Mouse (Mus musculus): Measurements from ENCODE around the gene Gnb1l.

Gnb1l gene

DNA sequence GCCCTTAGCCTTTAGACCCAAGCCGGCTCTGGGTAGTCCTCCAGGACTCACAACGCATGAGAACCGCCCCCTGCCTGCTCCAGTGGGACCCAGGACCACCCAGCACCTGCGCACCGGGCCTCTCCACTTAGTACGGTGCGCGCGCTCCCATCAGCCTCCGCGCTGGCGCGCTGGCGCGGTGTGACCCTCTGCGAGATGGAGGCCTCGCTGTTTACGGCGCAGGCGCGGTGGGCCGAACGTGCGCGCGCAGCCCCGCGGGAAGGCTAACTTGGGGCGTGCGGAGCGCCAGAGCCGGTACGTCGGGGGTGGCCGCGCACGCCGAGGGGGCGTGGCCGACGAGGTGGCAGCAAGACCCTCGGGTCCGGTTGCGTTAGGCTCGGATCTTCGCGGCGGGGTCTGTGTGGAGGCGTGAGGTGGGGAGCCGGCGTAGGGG, at the start of gene Gnb1l, which contains the start of gene Rtl10:
Gene Gnb1l (plus strand): TSS at position 156 of the 433 bp plus-strand sequence.
Gene Rtl10 (plus strand): TSS at position 344 of the 433 bp plus-strand sequence.
- DNase-seq (ENCODE audit: low read depth, low spot score): peak; percentile 97

- DNase-seq (ENCODE audit: low read depth, low spot score): no peak
Observed at GRCm38 (mm10) chr16:18449005-18449404, 49.5 kb upstream of the Gnb1l start.

DNA sequence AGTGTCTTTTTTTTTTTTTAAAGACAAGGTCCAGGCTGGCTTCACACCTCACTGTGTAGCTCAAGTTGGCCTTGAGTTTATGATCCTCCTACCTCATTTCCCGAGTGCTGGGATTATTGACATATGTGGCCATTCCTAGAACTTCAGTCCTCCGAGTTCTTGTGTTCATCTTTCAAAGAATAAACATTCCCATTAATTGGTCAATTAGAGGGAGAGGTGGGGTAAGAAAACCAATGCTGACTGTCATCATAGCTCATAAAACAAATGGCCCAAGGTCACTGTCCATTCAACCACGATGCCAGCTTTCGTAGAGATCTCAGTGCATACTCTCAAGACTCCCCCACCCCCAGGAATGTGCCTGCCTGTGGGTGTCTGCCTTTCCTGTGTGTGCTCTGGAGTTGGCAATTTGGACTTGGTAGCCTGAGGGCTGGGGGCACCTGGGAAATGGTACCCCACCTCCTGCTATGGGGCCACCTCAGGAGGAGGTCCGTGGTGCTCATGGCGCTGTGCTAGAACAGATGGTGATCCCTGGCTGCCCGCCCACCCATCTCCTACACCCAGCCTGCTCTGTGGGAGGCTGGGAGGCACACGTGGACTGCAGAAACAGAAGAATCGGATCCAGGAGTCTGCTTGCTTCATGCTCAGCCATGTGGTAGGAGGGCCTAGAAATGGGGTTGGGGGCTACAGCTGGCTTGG, 46.9 kb upstream of the Gnb1l start:
- DNase-seq (ENCODE audit: low read depth, low spot score): no peak

DNA sequence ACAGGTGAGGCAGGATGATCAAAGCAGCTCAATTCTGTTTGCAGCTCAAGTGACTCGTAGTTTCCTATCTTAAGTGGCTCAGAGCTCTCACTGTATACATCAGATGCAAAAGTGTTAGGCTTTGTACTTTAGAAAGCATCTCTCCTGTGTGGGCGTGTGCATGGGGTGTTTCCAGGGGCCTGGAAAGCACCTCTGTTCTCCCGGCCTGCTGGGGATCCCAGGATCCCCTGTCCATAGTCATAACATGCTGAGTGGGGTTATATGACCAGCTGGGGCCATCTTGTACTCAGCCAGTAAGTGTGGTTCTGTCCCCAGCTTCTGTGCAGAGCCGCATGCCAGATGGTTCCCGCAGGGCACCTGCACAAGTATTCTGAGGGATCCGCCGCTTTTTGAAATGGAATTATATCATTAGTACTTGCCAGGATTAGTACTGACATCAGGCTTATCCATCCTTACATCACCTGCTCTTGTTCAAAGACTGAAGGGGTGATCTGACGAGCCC, 46.1 kb upstream of the Gnb1l start:
- no peak for DNase-seq (ENCODE audit: low read depth, low spot score)

- DNase-seq (ENCODE audit: low read depth, low spot score): no peak
Observed at GRCm38 (mm10) chr16:18453846-18454245, 44.7 kb upstream of the Gnb1l start.

- no peak for DNase-seq (ENCODE audit: low read depth, low spot score)
Observed at GRCm38 (mm10) chr16:18455407-18455806, 43.1 kb upstream of the Gnb1l start.

DNA sequence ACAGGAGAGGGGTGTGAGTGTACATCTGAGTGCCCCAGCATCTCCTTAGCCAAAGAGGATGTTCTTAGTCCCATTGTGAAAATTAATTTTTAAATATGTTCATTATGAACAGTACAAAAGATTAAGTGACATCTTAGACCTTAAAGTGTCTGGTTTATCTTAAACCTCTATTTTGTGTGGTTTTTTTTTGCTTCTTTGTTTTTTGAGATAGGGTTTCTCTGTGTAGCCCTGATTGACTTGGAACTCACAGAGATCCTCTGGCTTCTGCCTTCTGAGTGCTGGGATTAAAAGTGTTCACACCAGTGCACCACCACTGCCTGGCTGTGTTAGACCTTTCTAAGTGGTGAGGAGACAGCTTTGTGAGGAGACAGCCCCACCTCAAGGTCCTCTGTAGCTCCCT, 39.9 kb upstream of the Gnb1l start:
- DNase-seq (ENCODE audit: low read depth, low spot score): no peak

GRCm38 (mm10) chr16:18459335-18459954, 39.1 kb upstream of the Gnb1l start:
- DNase-seq (ENCODE audit: low read depth, low spot score): no peak

DNA sequence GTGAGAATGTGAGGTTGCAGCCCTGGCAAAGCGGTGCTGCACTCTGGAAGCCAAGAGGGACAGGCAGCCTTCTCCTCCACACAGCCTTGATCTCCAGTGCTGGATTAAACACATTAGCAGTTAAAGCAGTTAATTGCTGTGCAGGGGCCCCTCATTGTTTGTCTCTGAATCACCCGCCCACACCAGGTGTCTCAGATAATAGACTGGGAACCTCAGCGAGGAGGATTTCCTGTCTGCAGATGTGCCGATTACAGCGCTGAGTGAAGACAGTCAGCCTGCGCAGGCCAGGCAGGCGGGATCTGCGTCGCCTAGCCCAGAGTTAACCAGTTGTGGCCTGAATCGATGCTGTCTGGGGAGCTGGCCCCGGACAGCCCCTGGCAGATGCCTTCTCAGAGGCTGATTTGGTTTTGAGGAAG, 38.5 kb upstream of the Gnb1l start:
- DNase-seq (ENCODE audit: low read depth, low spot score): peak; percentile 85

DNA sequence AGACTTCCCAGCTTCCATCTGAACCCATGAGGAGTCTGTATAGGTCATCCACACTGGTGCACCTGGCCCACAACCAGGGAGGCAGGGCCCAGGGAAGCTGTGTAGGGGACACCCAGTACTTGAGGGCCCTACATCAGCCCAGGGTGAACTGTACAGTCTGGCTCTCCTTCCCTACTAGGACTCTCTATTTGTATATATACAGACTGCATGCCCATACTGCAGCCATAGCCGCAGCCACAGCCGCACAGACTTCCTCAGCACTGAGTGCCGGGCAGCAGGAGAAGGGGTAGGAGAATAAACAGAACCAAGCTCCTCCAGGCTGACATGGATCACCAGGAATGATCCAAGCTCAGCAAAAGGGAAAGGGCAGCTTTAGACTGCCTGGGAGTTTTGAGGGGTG, 37.7 kb upstream of the Gnb1l start:
- no peak for DNase-seq (ENCODE audit: low read depth, low spot score)

DNA sequence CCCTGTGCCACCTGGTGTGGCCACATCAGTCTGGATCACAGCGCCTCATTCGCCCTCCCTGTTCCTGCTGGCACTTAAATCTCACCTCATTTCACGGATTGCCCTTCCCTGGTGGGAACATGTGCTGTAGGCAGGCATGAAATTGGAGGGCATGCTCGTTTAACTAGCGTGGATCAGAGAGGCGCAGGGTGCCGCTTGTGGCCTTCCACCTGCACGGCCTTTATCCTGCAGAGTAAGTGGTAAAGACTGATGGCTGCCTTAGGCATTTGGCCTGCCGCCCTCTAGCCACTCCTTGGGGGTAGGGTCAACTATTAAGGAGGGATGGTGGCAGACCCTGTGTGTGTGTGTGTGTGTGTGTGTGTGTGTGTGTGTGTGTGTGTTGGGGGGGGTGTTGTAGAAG, 36.5 kb upstream of the Gnb1l start:
- no peak for DNase-seq (ENCODE audit: low read depth, low spot score)

- DNase-seq (ENCODE audit: low read depth, low spot score): no peak
Observed at GRCm38 (mm10) chr16:18462598-18462997, 35.9 kb upstream of the Gnb1l start.

GRCm38 (mm10) chr16:18464271-18464670, 34.2 kb upstream of the Gnb1l start:
- no peak for DNase-seq (ENCODE audit: low read depth, low spot score)

- DNase-seq (ENCODE audit: low read depth, low spot score): peak; percentile 38
Observed at GRCm38 (mm10) chr16:18470829-18471228, 27.7 kb upstream of the Gnb1l start.

GRCm38 (mm10) chr16:18471381-18471955, 27.0 kb upstream of the Gnb1l start:
- DNase-seq (ENCODE audit: low read depth, low spot score): no peak

DNA sequence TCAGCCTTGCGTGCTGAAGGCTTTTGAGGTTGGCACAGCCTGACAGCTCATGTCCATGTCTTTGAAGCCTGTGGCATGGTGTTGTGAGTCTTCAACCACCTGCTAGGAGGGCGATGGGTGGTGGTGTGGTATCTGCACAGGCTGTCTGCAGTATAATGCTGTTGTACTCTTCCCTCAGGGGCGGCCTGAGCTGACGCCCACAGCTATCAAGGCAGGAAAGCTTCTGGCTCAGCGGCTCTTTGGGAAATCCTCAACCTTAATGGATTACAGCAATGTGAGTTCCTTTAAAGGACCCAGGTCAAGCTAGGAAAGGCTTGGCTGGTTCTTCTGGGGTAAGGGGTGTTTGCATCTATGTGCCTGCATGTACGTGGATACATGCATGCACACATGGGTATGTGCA, 26.5 kb upstream of the Gnb1l start:
- DNase-seq (ENCODE audit: low read depth, low spot score): no peak

- DNase-seq (ENCODE audit: low read depth, low spot score): no peak
Observed at GRCm38 (mm10) chr16:18472416-18472815, 26.1 kb upstream of the Gnb1l start.

DNA sequence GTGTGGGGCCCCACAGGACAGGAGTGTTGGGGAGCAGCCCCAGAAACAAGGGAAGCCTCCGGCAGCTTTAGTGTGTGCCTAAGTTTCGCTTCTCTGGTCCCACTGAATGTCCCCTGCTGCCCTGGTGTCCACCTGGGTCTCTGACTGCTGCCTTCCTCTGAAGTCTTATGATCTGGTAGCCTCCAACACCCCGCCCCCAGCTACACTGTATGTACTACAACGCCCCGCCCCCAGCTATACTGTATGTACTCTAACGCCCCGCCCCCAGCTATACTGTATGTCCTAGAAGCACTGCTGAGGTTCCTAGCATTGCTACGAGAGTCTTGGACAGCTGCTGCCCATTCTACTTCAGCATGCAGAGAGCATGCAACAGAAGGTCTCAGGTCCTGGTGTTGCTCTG, 25.5 kb upstream of the Gnb1l start:
- DNase-seq (ENCODE audit: low read depth, low spot score): no peak

DNA sequence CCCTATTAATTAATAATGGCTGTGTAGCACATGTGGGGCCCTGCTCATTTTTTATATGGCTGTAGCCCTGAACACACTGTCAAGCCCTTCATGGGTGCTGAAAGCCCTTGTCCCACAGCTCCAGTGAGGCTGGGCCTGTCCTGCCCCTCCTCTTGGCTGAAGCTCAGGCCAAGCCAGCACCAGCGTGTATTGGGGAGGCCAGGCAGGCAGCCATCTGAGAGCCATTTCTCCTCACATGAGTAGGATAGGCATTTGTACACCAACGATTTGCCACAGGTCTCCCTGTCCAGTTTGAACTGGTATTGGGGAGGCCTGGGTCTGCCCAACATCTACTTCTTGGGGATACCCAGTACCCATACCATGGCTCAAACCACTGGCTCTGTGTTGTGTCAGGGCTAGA, 24.5 kb upstream of the Gnb1l start:
- DNase-seq (ENCODE audit: low read depth, low spot score): no peak

DNA sequence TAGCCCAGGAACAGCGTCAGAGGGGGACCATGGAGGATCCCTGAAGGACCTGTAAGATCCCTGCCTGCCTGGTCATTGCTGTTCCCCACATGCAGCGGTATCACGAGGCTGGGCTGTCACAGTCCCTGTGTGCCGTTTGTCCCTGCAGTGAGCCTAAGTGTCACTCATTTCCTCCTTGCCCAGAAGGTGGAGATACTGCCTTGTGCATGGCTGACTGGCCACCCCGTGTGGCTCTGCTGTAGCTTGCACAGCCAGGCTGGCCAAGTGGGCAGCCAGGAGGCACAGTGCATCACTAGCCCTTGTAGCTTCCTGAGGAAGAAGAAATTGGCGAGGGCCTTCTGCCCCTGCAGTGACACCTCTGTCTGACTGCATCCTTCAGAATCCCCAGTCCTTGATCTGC, 20.5 kb upstream of the Gnb1l start:
- no peak for DNase-seq (ENCODE audit: low read depth, low spot score)

- DNase-seq (ENCODE audit: low read depth, low spot score): peak; percentile 93
Observed at GRCm38 (mm10) chr16:18479667-18480066, 18.8 kb upstream of the Gnb1l start.

- DNase-seq (ENCODE audit: low read depth, low spot score): peak; percentile 49
Observed at GRCm38 (mm10) chr16:18480933-18481485, 17.5 kb upstream of the Gnb1l start.
